In the genomic region with DNA sequence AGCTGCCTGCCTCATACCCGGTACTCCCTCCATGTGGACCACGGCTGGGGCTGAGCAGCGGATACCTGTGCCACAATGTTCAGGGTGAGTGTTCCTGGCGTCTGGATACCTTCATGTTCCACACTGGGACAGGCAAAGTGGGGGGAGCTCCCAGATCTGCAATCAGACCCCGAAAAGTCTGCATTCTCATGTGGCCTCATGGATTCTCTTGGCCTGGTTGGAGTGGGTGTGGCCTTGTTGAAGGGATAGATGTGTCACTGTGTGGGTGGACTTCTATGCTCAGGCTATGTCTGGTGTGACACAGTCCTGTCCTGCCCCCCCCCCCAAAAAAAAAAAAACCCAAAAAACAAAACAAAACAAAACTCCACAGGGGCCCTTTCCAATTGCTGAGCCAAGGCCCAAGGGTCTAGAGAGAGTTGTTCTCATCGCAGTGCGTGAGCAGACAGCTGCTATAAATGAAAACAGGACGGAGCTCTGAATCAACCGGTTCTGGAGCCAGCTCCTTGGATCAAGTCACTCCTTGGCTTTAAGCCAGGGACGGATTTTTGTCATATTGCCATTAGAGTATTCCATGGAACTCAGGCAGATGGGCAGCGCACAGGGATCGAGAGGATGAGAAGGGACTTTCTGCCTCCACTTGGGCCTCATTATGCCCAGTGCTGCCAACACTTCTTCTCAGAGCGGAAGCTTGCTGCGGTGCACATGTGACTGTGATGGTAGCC, we compare ENCODE assay signal across 9 mouse cellular contexts. TPM values are rescaled to one million over a fixed set of nuclear protein-coding genes. Genes with fewer than 3 reads are reported as not detected.
DNase-seq lines count a peak whose midpoint lies in the region; ATAC-seq and TF ChIP-seq lines count a peak whose summit lies in the region.
"Had no signal": no experiment of that assay in that cellular context is flagged by ENCODE, and none has a peak within 500 bp of the region (broad histone marks: within the 10 kb centered on the region; RNA-seq: fewer than 3 reads in every experiment).

No protein-coding gene starts in this region.

- no peak overlapping the region for H3K9ac ChIP-seq in heart, embryonic 15.5 days
- H3K9ac ChIP-seq: liver, embryonic 14.5 days had no signal

- H3K4me1 ChIP-seq in heart, embryonic 15.5 days (replicated peaks): peaks cover 24% of the 10 kb centered on the region

- 47% methylated on average over 14 of the region's 14 CpGs for WGBS in heart, embryonic 15.5 days

- no peaks in the 10 kb centered on the region for H3K79me2 ChIP-seq in myocyte (ENCODE audit: control insufficient read depth, insufficient read depth)

- DNase-seq in retina, postnatal 7 days (ENCODE audit: low read depth, low spot score): peak; percentile 43
- DNase-seq in retina, embryonic 14.5 days (ENCODE audit: low spot score): no peak
- DNase-seq in cerebellum, postnatal 14 days: peak; percentile 97
- DNase-seq in layer of hippocampus, adult 11-12 months (ENCODE audit: low spot score): peak; percentile 81
- DNase-seq in thymus, postnatal 14 days: no peak
- DNase-seq in thymus, postnatal 36 days: no peak

- peak overlapping the region; percentile 77 for H3K27ac ChIP-seq in heart, embryonic 15.5 days
- H3K27ac ChIP-seq: liver, embryonic 14.5 days had no signal

- H3ac ChIP-seq in myocyte (ENCODE audit: control insufficient read depth, insufficient read length): no peak overlapping the region

- no peak for TF ChIP-seq POLR2A in myocyte (IDR thresholded peaks at IDR 0.05; ENCODE audit: insufficient read length, low read depth)

- H3K27me3 ChIP-seq in heart, embryonic 15.5 days: no peaks in the 10 kb centered on the region
- no peaks in the 10 kb centered on the region for H3K27me3 ChIP-seq in myocyte (ENCODE audit: control insufficient read depth, insufficient read depth, insufficient read length)

- H3K4me3 ChIP-seq in heart, embryonic 15.5 days: no peak overlapping the region
- no peak overlapping the region for H3K4me3 ChIP-seq in myocyte

- no peaks in the 10 kb centered on the region for H3K9me3 ChIP-seq in heart, embryonic 15.5 days (replicated peaks)

- H3K4me2 ChIP-seq in heart, embryonic 15.5 days: no peak overlapping the region
- peak overlapping the region; percentile 50 for H3K4me2 ChIP-seq in myocyte (ENCODE audit: low read depth)

- no peaks in the 10 kb centered on the region for H3K36me3 ChIP-seq in heart, embryonic 15.5 days
- no peaks in the 10 kb centered on the region for H3K36me3 ChIP-seq in myocyte (ENCODE audit: control insufficient read depth, insufficient read depth)

- peak; percentile 51 for ATAC-seq in heart, embryonic 15.5 days (replicated peaks; ENCODE audit: insufficient number of reproducible peaks, insufficient read depth, low FRiP score, low read depth)

TF ChIP-seq in myocyte, 11 proteins besides CTCF, POLR2A, EP300 and RAD21:
- no peak for TF ChIP-seq MAX (IDR thresholded peaks at IDR 0.05; ENCODE audit: low read depth)
- peak; percentile 47 for TF ChIP-seq USF1 (IDR thresholded peaks at IDR 0.05; ENCODE audit: low read depth)

RNA-seq across cellular contexts. Expression of gene Sult5a1, which starts 16.2 kb away (rescaled TPM):
- polyA plus RNA-seq in heart, embryonic 15.5 days (2015; fragmentation: Nextera tagmentation; extraction: Ambion mirVana): 4.6 and 7.5 TPM in 2 replicates
- polyA plus RNA-seq in myocyte (2012; fragmentation: generic; extraction: Trizol): 0.08 TPM

RNA-seq across cellular contexts. Expression of gene Cpne7, which starts 24.7 kb away (rescaled TPM):
- polyA plus RNA-seq in heart, embryonic 15.5 days (2015; fragmentation: Nextera tagmentation; extraction: Ambion mirVana): 0.18 and 0.25 TPM in 2 replicates
- 0.16 TPM for polyA plus RNA-seq in myocyte (2012; fragmentation: generic; extraction: Trizol)

RNA-seq across cellular contexts. Expression of gene Rpl13, which starts 39.8 kb away (rescaled TPM):
- 802 and 841 TPM in 2 replicates for polyA plus RNA-seq in heart, embryonic 15.5 days (2015; fragmentation: Nextera tagmentation; extraction: Ambion mirVana)
- 3,059 TPM for polyA plus RNA-seq in myocyte (2012; fragmentation: generic; extraction: Trizol)

RNA-seq across cellular contexts. Expression of gene Dpep1, which starts 44.1 kb away (rescaled TPM):
- polyA plus RNA-seq in heart, embryonic 15.5 days (2015; fragmentation: Nextera tagmentation; extraction: Ambion mirVana): 5.9 and 7.1 TPM in 2 replicates
- 12.9 TPM for polyA plus RNA-seq in myocyte (2012; fragmentation: generic; extraction: Trizol)

Comparison
In these comparisons a context has a peak if more than half of its experiments do, and no peak if none do; other contexts are left out.
1. DNase-seq: peak in retina, postnatal 7 days (single experiment), cerebellum, postnatal 14 days (2 of 2) and layer of hippocampus, adult 11-12 months (single experiment); none in retina, embryonic 14.5 days (single experiment), thymus, postnatal 14 days (single experiment) and thymus, postnatal 36 days (0 of 2).